Mouse (Mus musculus) spleen, embryonic (tissue): Measurements from ENCODE around the gene 4930519P11Rik.

Experiments used
- CTCF ChIA-PET: fragments of 350-600 bp; sonication (Branson Sonifier 250); formaldehyde crosslinking; loops from one replicate; lab custom pipeline; 2022; lab: Charles Lee

4930519P11Rik gene

DNA sequence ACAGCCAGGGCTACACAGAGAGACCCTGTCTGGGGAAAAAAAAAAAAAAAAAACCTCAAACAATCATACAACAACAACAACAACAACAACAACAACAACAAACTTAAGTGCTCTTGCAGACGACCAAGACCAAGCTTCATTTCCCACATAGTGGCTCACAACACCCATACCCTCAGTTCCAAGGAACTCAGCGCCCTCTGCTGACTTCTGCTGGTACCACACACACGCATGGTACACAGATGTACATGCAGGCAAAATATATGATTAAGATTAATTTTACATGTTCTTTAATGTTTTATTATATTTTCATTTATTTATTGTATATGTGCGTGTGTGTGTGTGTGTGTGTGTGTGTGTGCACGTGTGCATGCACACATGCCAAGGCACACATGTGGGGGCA lies 26.8 kb downstream of the 4930519P11Rik start:
- CTCF ChIA-PET = interaction anchor here (0.6 kb wide), 1 partner anchor 165 kb away, joined by 3 read pairs; no protein-coding TSS in a partner anchor

DNA sequence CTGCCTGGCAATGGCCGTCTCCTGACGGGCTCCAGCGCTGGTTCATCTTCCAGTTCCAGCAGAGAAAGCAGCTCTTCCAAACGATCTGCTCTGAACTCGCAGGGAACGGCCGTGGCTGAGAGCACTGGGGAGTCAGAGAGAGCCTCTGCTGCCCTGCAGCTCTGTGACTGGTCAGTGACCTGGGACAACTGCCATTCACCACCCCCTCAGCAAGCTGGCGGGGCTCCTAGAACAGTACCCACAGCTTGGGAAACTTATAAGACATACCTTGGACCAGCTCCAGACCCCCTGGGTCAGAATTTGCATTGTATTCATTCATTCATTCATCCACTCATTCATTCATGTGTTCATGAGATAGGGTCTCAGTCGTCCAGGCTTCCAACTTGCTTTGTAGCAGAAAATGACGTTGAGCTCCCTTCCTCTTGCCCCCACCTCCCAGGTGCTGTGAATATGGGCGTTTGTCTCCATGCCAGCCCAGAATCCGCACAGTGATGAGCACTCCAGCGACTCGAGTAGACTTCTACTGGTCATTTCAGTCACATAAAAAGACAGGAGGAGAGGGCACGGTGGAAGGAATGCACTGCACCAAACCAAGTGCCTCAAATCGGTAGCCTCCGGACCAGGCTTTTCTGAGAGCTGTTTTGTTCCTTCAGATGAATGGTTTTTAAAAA lies 28.2 kb downstream of the 4930519P11Rik start:
- CTCF ChIA-PET = interaction anchor here (1.0 kb wide), 1 partner anchor 11 kb away, joined by 4 read pairs; no protein-coding TSS in a partner anchor

DNA sequence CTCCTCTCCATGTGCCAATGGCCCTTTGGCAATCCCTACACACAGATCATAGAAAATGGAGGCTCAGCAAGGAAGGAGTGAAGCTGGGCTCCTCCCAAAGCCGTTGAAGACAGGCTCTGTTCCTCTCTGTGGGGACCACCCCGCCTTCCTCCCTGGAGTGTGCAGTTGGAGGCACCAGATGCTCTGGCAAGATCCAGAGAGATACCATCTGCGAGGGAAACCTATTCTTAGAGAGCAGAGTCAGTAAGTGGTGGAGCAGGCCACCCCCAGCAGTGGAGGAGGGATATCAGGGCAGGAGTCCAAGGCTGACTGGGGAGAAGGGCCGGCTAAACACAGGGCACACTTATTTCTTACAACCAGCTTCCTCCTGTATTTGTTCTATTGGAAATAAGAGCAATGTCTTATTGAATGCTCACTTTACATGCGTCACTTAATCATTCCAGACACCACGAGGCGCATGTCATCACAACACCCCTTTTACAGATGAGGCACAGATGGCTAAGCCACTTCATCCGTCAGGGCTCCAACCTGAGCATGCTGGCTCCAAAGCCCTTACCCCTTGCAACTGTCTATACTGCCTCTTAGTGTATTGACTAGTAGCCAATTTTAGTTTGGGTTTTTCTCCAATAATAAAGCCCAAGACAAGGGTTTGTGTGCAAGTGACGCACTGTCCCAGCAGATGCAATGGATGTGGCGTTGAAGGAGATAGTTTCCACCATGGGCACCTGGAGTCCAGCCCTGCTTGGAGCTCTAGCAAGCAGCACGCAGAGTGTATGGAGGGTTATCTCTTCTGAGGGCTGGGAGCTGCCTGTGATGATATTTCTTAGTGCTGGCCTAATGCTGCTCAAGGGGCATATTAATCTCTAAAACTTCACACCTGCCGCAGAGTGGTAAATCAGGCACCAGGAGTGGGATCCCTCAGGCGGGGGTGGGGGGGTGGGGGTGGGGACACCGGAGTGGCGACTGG lies 29.0 kb downstream of the 4930519P11Rik start:
- CTCF ChIA-PET = interaction anchor here (0.5 to 1.0 kb wide), 2 partner anchors 12 to 20 kb away, joined by 4 read pairs; no protein-coding TSS in a partner anchor

DNA sequence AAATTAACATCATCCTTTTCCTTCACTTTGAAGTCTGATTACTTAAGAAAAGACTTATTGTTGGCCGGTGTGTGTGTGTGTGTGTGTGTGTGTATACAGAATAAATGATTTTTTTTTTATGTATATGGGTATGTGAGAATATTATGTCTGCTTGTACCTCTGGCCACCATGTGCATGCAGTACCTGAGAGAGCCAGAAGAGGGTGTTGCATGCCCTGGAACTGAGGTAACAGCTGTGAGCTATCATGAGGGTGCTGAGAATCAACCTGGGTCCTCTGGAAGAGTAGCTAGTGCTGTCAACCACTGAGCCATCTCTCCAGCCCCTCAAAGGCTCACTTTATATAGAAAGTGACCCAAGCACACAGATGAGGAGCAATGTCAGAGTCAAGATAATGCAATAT lies 31.8 kb downstream of the 4930519P11Rik start:
- CTCF ChIA-PET = no interaction called here

DNA sequence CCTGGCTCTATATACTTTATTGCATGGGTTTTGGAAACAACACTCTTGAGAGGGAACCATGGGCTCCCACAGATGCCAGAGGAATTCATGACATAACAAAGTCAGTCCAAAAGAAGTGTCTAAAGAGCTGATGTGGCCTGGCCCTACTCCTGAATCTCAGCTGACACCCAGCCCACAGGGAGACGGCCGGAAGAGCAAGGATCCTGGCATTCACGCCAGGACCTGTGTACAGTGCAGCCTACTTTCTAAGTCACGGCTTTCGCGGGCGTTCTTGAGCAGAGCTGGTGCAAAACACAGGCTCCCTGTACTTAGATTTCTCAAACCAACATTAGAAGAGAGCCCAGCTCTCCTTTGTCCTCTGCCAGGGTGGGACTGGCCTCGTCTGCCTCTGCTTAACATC lies 32.7 kb downstream of the 4930519P11Rik start:
- CTCF ChIA-PET = no interaction called here

DNA sequence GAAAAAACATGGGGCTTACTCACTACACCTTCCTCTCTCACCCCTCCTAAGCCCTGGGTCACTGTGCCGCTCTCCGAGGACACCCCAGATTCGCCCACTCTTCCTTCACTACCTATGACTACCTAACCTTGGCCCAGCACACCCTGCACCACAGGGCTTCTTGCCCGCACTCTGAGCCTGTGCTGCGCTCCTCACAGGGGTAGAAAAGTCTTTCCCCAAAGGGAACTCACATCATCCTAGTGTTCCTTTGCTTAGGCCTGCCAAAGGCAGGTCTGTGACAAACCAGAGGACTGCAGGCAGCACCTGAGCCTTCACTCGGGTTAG lies 35.5 kb downstream of the 4930519P11Rik start:
- CTCF ChIA-PET = no interaction called here

DNA sequence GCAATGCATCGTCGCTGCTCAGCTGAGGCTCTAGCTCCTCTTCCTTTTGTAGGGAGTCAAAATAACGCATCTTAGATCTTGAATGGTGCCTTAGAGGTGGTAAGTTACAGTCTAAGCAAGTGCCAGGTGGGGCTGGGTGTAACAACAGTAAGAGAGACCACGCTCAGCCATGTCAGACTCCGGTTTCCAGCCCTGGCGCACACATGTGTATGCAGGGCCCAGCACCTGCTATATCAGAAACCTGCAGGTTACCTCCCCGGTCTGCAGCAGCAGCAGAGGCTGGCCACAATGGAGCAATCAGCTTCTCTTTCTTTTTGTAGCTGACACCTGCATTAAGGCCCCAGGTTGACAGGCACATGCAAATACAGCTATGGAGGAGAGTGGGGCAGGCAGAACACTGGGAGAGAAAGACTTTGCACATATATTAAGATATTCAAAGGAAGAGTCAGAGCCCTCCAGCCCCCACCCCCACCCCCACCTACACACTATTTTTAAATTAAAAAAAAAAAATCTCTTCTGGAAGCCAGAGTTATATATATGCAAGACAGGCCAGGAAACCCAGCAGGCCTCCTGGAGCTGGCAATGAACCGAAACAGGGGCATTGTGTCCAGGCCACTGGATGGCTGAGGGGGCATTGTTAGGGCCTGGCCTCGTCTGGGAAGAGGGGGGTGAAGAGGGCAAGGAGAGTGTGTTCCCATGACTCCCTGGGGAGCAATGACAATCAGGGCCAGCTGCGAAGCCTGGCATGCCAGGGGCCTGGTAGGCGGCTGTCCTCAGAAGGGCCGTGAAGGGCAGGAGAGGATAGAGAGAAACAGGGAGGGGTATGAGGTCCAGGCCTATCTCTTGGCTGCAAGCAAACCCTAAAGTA lies 36.1 kb downstream of the 4930519P11Rik start:
- CTCF ChIA-PET = no interaction called here

DNA sequence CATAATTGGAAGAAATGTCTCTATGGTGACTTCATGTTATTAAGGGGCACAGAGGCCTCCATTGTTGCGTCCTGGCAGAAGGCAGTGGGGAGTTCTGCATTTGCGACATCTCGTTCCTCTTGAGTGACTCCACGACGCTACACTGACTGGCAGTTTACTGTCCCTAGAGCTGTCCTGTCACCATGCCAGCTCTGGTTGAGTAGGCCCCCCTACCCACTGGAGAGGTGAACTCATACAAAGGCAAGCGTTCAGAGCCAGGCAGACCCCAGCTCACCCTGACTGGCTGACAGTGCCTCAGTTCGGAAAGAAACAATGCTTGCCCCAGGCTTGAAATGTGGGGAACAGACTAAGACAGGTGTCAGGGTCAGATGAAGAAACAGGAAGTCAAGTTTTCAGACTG lies 39.0 kb downstream of the 4930519P11Rik start:
- CTCF ChIA-PET = interaction anchor here (1.1 kb wide), 1 partner anchor 18 kb away, joined by 7 read pairs; no protein-coding TSS in a partner anchor

DNA sequence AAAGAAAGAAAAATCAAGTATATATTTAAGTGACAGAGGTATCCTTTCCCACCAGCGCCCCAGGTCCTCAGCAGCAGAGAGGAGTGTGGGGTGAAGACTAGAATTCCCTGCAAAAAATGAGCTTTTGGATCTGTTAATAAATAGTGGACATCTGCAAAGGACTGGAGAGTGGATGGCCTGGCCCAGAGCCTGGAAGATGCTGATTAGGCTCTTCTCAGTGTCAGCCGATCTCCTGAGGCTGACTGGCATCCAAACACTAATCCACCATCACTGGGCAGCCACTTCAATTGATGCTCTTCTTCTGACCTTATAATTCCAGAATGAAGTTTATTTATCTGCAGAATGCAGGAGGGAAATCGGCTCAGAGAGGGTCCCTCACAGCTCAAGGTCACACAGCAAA lies 40.2 kb downstream of the 4930519P11Rik start:
- CTCF ChIA-PET = no interaction called here

DNA sequence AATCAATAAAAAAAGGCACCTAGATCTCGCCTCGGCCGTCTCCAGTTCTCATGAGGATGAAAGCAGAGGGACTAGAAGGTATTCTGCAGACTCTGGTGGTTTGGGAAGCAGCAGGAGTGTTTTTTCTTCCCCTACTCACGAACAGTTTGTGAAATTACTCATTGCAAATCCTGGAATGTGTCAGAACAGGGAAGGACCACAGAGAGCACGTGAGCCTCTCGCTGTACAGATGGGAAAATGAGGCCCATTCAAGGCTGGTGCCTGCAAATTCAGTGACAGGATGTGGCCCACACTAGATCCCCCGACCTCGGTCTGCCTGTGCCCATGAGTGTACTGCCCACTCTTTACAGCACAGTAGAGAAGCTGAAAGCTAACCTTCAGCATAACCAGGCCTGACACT lies 41.3 kb downstream of the 4930519P11Rik start:
- CTCF ChIA-PET = no interaction called here

DNA sequence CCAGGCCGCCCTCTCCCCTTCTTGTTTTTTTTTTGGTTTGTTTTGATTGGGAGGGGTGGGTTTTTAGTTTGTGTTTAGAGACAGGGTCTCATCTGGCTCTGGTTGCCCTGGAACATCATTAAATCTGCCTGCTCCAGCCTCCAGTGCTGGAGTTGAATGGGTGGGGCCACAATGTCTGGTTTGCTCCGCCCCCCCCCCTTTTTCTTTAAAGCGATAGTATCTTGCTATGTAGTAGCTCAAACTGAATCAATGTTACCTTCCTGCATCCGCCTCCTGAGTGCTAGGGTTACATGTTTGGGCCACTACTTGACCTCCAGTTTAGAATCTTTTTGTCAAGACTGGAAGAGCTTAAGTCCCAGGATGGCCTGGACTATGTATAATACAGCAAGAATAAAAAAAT lies 42.0 kb downstream of the 4930519P11Rik start:
- CTCF ChIA-PET = no interaction called here

DNA sequence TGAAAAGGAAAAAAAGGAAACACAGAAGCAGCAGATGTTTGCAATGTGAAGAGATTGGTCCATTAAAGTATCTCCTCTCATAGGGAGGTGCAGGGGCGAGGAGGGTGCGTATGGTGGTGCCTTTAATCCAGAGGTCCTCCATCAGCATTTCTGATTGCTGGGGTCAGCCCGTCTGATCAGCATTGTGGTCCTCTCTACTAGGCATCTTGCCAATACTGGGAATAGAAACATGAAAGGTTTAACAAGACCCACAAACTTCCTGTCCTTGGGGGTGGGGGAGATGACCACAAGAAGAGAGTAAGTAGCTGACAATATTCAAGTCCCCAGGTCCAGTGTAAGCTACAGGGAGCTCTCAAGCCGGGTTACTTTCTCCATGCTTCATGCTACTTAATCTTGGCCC lies 42.6 kb downstream of the 4930519P11Rik start:
- CTCF ChIA-PET = no interaction called here

DNA sequence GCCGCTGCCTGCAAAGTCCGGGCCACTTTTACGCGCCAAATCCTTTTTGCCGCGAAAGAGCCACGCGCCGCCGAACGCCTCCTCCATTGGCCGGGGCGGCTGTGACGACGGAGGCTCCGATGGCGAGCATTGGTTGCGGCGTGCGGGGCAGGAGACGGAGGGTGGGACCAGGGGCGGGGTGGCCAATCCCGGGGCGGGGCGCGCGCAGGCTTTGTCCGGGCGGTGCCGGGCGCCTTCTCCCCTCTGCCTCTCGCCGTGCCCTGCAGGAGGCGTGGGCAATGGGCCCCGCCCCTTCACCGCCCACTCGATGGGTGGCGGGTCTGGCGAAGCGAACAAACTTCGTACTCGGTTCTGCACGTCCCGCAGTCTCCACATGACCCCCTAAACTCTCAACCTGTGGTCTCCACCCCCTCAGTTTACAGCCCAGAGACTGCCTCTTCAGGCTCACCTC lies 43.4 kb downstream of the 4930519P11Rik start, which contains the start of gene E2f1:
E2f1 (minus strand) TSS at position 57 of the 451 bp plus-strand sequence.
- CTCF ChIA-PET = no interaction called here

DNA sequence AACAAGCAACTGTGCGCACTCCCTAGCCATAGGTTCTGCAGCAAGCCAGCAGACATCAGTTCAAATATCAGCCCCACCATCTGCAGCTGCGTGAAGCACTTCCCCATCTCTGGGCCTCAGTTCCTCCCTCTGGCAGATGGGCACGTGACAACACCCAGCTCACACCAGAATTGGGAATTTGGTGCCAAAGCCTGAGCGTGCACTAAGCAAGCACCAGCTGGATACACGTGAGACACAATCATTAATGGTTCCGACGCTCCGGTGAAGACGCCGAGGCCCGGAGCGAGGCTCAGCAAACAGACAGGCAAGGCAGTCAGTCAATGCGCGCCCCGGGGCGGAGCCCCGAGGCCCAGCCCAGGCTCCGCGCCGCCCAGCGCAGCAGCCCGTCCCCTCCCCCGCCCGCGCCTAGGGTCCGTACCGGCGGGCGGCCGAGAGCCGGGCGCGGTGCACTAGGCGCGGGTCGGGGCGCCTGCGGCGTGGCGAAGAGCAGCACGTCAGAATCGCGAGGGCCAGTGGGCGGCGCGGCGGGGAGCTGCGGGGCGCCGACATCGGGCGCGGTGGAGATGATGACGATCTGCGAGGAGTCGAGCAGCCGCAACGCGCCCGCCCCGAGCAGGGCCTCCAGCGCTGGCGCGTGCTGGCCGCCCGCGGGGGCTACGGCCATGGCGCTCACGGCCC lies 44.0 kb downstream of the 4930519P11Rik start:
- CTCF ChIA-PET = interaction anchor here (0.6 to 1.0 kb wide), 2 partner anchors 60 to 161 kb away, joined by 4 to 9 read pairs; partner anchors contain the start of gene Snta1

DNA sequence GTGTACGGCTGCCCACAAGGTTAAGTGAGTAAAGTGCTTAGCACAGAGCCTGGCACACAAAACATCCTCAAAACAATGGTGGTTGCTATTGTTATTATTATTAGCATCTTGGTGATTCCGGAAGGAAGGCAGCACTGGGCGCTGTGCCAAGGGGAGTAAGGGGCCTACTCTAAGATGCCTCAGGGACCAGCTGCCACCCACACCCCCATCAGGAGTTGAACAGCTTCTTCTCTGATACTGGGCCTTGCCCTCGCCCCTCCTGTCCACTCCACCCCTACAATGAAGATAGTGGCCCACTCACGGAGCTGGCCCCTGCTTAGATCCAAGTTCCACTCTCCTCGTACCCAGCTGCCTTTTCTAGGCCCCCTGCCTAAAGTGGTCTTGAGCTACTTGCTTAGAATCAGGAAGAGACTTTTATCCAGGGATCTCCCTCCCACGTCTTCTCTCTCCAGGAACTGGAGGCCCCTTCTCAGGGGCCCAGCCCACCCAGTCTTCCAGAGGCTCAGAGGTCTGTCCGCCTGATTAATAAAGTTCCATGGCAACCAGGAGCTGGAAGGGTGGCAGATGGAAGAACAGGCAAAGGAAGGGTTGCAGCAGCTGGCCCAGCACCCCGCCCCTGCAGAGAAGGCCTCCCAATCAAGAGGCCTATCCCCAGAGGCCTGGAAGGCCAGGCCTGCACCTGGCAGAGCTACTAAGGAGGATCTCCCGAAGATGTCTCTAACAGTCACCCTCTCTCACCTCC lies 44.7 kb downstream of the 4930519P11Rik start:
- CTCF ChIA-PET = interaction anchor here (0.6 to 1.0 kb wide), 2 partner anchors 59 to 161 kb away, joined by 4 to 9 read pairs; partner anchors contain the start of gene Snta1

DNA sequence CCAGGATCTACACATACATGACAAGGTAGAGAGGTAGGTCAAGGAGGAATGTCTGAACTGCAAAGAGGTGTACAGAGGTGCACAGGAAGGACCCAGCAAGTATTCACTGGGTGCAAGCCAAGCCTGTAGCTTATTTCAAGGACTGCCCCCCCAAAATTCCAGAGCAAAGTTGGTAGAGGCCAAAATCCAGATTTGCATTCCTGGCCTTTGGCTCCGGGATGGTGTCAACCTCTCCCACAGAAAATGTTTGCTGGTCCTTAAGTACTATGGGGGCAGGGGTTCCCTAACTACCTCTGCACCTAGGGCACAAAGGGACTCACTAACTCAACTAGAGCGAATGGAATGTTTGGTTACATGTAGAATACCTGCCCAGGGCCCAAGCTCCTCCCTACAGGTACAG lies 45.5 kb downstream of the 4930519P11Rik start:
- CTCF ChIA-PET = interaction anchor here (0.6 kb wide), 1 partner anchor 1434 kb away, joined by 6 read pairs; no protein-coding TSS in a partner anchor

DNA sequence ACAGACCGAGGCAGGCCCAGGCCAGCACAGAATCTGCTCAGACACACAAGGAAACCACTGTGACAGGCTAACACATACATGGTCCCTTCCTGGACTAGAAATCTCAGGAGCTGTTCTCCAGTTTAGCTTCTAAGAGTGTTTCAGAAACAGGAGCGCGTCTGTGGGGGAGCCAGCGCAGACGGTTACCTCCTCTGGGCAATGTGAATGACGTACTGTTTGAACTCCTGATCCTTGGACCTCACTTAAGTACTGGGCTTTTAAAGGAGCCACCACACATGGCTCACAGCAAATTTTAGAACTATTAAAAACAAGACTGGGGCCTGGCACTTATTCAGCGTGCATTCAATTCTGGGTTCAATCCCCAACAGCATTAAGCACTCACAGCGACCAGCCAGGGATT lies 46.6 kb downstream of the 4930519P11Rik start:
- CTCF ChIA-PET = interaction anchor here (0.5 to 1.6 kb wide), 2 partner anchors 46 to 218 kb away, joined by 3 read pairs; partner anchors contain the start of gene Zfp341

DNA sequence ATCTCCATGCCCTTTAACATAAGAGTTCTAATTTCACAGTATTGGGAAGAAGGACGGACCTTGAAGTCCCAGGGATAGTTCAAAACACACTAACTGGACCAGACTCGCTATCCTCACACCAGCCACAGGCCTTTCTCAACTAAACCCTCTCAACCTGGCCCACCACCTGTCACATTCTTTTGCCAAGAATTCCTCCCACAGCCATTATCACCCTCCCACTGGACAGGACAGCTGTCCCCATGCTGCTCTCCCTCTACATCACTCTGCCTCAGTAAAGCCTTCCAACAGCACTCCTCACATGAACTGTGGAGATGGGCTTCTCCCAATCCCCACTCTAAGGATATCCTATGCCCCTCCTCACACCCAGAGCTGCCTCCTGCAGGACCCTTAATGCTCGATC lies 47.7 kb downstream of the 4930519P11Rik start:
- CTCF ChIA-PET = interaction anchor here (1.6 kb wide), 1 partner anchor 47 kb away, joined by 3 read pairs; the partner anchor contains the start of gene Zfp341

DNA sequence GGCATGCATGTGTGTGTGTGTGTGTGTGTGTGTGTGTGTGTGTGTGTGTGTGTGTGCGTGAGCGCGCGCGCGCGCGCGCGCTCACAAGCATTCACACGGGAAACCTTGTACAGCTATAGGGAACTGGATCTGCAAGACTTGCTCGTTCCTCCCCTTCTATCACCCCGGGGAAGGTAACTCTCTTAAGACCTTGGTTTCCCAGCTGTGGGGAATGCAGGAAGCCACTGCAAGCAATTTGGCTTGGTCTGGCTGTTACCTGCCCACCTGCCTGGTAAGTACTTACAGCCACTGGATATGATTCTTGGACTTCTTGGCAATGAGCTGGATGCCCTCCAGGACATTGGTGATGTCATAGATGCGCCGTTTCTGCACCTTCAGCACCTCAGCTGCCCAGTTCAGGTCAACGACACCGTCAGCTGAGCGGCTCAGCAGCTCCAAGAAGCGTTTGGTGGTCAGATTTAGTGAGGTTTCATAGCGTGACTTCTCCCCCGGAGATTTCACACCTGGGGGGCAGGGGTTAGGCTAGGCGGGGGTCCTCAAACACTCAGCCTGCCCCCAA lies 49.5 kb downstream of the 4930519P11Rik start:
- CTCF ChIA-PET = interaction anchor here (0.8 kb wide), 1 partner anchor 21 kb away, joined by 4 read pairs; no protein-coding TSS in a partner anchor
